In the genomic region with DNA sequence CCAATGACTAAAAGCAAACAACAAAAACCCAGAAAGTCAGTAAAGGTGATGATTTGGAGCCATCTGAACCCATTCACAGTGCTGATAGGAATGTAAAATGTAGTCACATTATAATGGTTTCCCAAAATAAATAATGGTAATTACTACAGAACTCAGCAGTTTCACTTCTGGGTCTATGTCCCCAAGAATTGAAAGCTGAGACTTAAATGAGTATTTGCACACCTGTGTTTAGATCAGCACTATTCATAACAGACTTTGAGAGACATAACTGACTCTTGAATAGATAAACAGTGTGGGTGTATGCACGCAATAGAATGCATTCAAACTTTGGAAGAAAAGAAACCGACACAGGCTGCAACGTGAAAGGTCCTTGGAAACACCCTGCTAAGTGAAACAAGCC, we compare ENCODE assay signal across 43 mouse cellular contexts. TPM values are rescaled to one million over a fixed set of nuclear protein-coding genes. Genes with fewer than 3 reads are reported as not detected.
"Had no signal": no experiment of that assay in that cellular context is flagged by ENCODE, and none has a peak within 500 bp of the region (broad histone marks: within the 10 kb centered on the region; RNA-seq: fewer than 3 reads in every experiment).

No protein-coding gene starts in this region.

- DNase-seq: left cerebral cortex, postnatal 4 days; liver; liver, embryonic 13.5 days; lung, adult 18-20 months; lung, adult 2 months; lung, embryonic 14.5 days; lung, postnatal 10 days; lung, postnatal 14 days; lung, postnatal 36 days; midbrain, embryonic 14.5 days had no signal

- H3K9me3 ChIP-seq: limb, embryonic 10.5 days; limb, embryonic 12.5 days; limb, embryonic 13.5 days; limb, embryonic 15.5 days; liver, embryonic 12.5 days; liver, embryonic 13.5 days; liver, embryonic 15.5 days; megakaryocyte, embryonic 14.5 days; midbrain, embryonic 10.5 days; midbrain, embryonic 12.5 days; midbrain, embryonic 13.5 days; midbrain, embryonic 15.5 days; neural tube, embryonic 12.5 days; neural tube, embryonic 13.5 days had no signal

- H3K36me3 ChIP-seq: limb, embryonic 10.5 days; limb, embryonic 12.5 days; limb, embryonic 13.5 days; limb, embryonic 15.5 days; liver, embryonic 12.5 days; liver, embryonic 13.5 days; liver, embryonic 15.5 days; midbrain, embryonic 10.5 days; midbrain, embryonic 12.5 days; midbrain, embryonic 13.5 days; midbrain, embryonic 15.5 days; neural tube, embryonic 12.5 days; neural tube, embryonic 13.5 days had no signal

- ATAC-seq: liver, embryonic 12.5 days; lung, postnatal 0 days; midbrain, embryonic 13.5 days; midbrain, embryonic 15.5 days; midbrain, embryonic 16.5 days had no signal

- H3K4me3 ChIP-seq: left cerebral cortex, adult 2 months; limb, embryonic 10.5 days; limb, embryonic 12.5 days; limb, embryonic 13.5 days; limb, embryonic 15.5 days; liver, embryonic 12.5 days; liver, embryonic 13.5 days; liver, embryonic 15.5 days; megakaryocyte, embryonic 14.5 days; midbrain, embryonic 10.5 days; midbrain, embryonic 12.5 days; midbrain, embryonic 13.5 days; midbrain, embryonic 15.5 days; myocyte; neural tube, embryonic 12.5 days; neural tube, embryonic 13.5 days had no signal

- H3K9ac ChIP-seq: limb, embryonic 12.5 days; limb, embryonic 13.5 days; limb, embryonic 15.5 days; liver, embryonic 12.5 days; liver, embryonic 13.5 days; liver, embryonic 14.5 days; liver, embryonic 15.5 days; lung, embryonic 14.5 days; midbrain, embryonic 12.5 days; midbrain, embryonic 13.5 days; midbrain, embryonic 15.5 days; neural tube, embryonic 12.5 days; neural tube, embryonic 13.5 days had no signal

- H3K27me3 ChIP-seq: limb, embryonic 12.5 days; limb, embryonic 13.5 days; limb, embryonic 15.5 days; liver, embryonic 12.5 days; liver, embryonic 13.5 days; liver, embryonic 15.5 days; megakaryocyte, embryonic 14.5 days; midbrain, embryonic 12.5 days; midbrain, embryonic 13.5 days; midbrain, embryonic 15.5 days; neural tube, embryonic 12.5 days; neural tube, embryonic 13.5 days had no signal

- H3K4me1 ChIP-seq: limb, embryonic 10.5 days; limb, embryonic 12.5 days; limb, embryonic 13.5 days; liver, embryonic 12.5 days; liver, embryonic 13.5 days; megakaryocyte, embryonic 14.5 days; midbrain, embryonic 10.5 days; midbrain, embryonic 12.5 days; midbrain, embryonic 13.5 days; midbrain, embryonic 15.5 days; neural tube, embryonic 12.5 days had no signal

- H3K4me2 ChIP-seq: limb, embryonic 12.5 days; limb, embryonic 13.5 days; limb, embryonic 15.5 days; liver, embryonic 11.5 days; liver, embryonic 12.5 days; liver, embryonic 13.5 days; liver, embryonic 15.5 days; lung, embryonic 14.5 days; midbrain, embryonic 11.5 days; midbrain, embryonic 12.5 days; midbrain, embryonic 13.5 days; midbrain, embryonic 15.5 days; neural tube, embryonic 12.5 days; neural tube, embryonic 13.5 days had no signal

- H3K27ac ChIP-seq: left cerebral cortex, adult 2 months; limb, embryonic 10.5 days; limb, embryonic 12.5 days; limb, embryonic 13.5 days; limb, embryonic 15.5 days; liver, embryonic 12.5 days; liver, embryonic 13.5 days; liver, embryonic 14.5 days; liver, embryonic 15.5 days; macrophage; midbrain, embryonic 10.5 days; midbrain, embryonic 12.5 days; midbrain, embryonic 13.5 days; midbrain, embryonic 15.5 days; neural tube, embryonic 12.5 days; neural tube, embryonic 13.5 days had no signal

RNA-seq across cellular contexts. Expression of a gene that starts 4.0 kb away (rescaled TPM):
- total RNA-seq: left cerebral cortex, adult 2 months; left cerebral cortex, postnatal 10 days; left cerebral cortex, postnatal 14 days; left cerebral cortex, postnatal 25 days; left cerebral cortex, postnatal 4 days; megakaryocyte progenitor cell, adult 5-6 weeks; megakaryocyte, adult 5-6 weeks; megakaryocyte-erythroid progenitor cell, adult 5-6 weeks; midbrain, postnatal 0 days; monocyte, adult 5-6 weeks had no signal
- polyA plus RNA-seq: limb, embryonic 10.5 days; limb, embryonic 11.5 days; limb, embryonic 12.5 days; limb, embryonic 13.5 days; limb, embryonic 14.5 days; limb, embryonic 15.5 days; liver, embryonic 11.5 days; liver, embryonic 12.5 days; liver, embryonic 13.5 days; liver, embryonic 14.5 days; lung, embryonic 14.5 days; lung, embryonic 16.5 days; lung, postnatal 0 days; macrophage; midbrain, embryonic 10.5 days; midbrain, embryonic 11.5 days; midbrain, embryonic 12.5 days; midbrain, embryonic 13.5 days; midbrain, embryonic 14.5 days; midbrain, embryonic 15.5 days; myocyte; neural tube, embryonic 11.5 days; neural tube, embryonic 12.5 days; neural tube, embryonic 13.5 days had no signal
